Mouse (Mus musculus) lung, adult 2 months (tissue): ENCODE measurements around the gene Ccdc106. TPM values are rescaled to one million over a fixed set of nuclear protein-coding genes. Genes with fewer than 3 reads are reported as not detected.
A peak's percentile ranks its signal among the peaks of the same experiment; 100 is the strongest.

ENCODE experiments used
- DNase-seq: peaks from one replicate; pipeline ENCODE4 v3.0.0; 2022
- H3K4me1 ChIP-seq: fragments of 200-500 bp; 2 replicates; pipeline ENCODE4 v1.6.1; 2011; ENCODE audit warnings: low read length; ENCODE audit not compliant: control insufficient read depth, insufficient read depth
- H3K4me3 ChIP-seq: fragments of 200-500 bp; replicated peaks from 2 replicates; pipeline ENCODE3; 2011; ENCODE audit warnings: low read depth, mild to moderate bottlenecking, control low read depth, low read length; ENCODE audit errors: extremely low read depth
- CTCF ChIP-seq: fragments of 200-500 bp; IDR thresholded peaks from 2 replicates; pipeline ENCODE4 v1.5.1; 2011; ENCODE audit warnings: mild to moderate bottlenecking, low read length, control low read depth; ENCODE audit not compliant: insufficient read depth
- POLR2A ChIP-seq: fragments of 200-500 bp; IDR thresholded peaks from 2 replicates; pipeline ENCODE4 v1.6.1; 2011; ENCODE audit warnings: low read depth, mild to moderate bottlenecking, control low read depth, low read length, borderline replicate concordance; ENCODE audit errors: extremely low read depth
- WGBS: fragments of 180-500 bp; shearing (Covaris S2); methylation state at CpG from one replicate; pipeline ENCODE4 v1.1.7; 2018; 5-methylcytosine and 5-hydroxymethylcytosine counted together
- polyA plus RNA-seq: library from polyadenylated mRNA; depleted of rRNA; stranded (reverse); fragments of >200 nt; gene quantifications from 2 replicates; pipeline ENCODE4 v1.2.3, GENCODE M21; 2012

Ccdc106 gene
- polyA plus RNA-seq, 1 experiment, result 0.90 TPM

DNA sequence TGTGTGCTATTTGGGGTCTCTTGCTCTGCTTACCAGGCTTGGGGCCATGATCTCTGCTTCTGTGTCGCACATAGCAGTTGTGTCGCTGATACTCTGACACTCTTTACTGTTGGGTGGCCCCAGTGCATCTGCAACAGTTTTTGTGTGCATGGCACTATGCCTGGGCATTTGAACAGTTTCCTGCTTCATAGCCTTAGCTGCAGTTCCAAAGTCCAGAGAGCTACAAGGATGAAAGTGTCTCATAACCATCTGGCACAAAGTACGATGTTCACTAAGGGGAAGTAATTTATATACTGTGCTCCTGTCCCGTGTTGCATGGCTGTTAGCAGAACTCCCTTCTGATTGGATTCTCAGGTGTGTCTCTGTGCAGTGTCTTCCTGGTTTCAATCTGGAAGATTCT lies 67.5 kb downstream of the Ccdc106 start:
- no peak for DNase-seq
- Histone ChIP-seq H3K4me3 (no peak overlapping the region), H3K4me1 (peaks cover 2% of the 10 kb centered on the region; the same call in 1 of the 2 replicates)
- 75% methylated on average over 4 of the region's 4 CpGs for WGBS
- TF ChIP-seq CTCF (no peak), POLR2A (no peak)

DNA sequence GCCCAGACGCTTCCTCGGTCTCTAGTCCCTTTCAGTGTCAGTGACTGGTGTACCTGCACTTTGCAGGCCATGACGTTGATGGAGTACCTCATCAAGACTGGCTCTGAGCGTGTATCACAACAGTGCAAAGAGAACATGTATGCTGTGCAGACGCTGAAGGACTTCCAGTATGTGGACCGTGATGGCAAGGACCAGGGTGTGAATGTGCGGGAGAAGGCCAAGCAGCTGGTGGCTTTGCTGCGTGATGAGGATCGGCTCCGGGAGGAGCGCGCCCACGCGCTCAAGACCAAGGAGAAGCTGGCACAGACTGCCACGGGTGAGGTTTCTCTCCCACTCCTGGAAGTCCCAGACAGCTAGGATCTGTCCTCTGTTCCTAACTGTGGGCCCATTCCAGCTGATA lies 69.5 kb downstream of the Ccdc106 start:
- DNase-seq, result no peak
- Histone ChIP-seq H3K4me1 (peaks cover 2% of the 10 kb centered on the region; the same call in 1 of the 2 replicates), H3K4me3 (no peak overlapping the region)
- 91% methylated on average over 15 of the region's 15 CpGs for WGBS
- TF ChIP-seq CTCF (no peak), POLR2A (no peak)

- no peaks in the 10 kb centered on the region for H3K4me1 ChIP-seq
- DNase-seq, result no peak
- TF ChIP-seq POLR2A (no peak), CTCF (no peak)
- no peak overlapping the region for H3K4me3 ChIP-seq
- WGBS, result 87% methylated on average over 15 of the region's 15 CpGs
These were observed 70.8 kb downstream of the Ccdc106 start for GRCm38 (mm10) chr7:5091008-5091728.

GRCm38 (mm10) chr7:5092381-5092780 lies 72.0 kb downstream of the Ccdc106 start:
- DNase-seq, result peak; percentile 1
- no peak overlapping the region for H3K4me3 ChIP-seq
- TF ChIP-seq POLR2A (no peak), CTCF (no peak)
- WGBS, result 74% methylated on average over 6 of the region's 6 CpGs
- H3K4me1 ChIP-seq, result no peaks in the 10 kb centered on the region

DNA sequence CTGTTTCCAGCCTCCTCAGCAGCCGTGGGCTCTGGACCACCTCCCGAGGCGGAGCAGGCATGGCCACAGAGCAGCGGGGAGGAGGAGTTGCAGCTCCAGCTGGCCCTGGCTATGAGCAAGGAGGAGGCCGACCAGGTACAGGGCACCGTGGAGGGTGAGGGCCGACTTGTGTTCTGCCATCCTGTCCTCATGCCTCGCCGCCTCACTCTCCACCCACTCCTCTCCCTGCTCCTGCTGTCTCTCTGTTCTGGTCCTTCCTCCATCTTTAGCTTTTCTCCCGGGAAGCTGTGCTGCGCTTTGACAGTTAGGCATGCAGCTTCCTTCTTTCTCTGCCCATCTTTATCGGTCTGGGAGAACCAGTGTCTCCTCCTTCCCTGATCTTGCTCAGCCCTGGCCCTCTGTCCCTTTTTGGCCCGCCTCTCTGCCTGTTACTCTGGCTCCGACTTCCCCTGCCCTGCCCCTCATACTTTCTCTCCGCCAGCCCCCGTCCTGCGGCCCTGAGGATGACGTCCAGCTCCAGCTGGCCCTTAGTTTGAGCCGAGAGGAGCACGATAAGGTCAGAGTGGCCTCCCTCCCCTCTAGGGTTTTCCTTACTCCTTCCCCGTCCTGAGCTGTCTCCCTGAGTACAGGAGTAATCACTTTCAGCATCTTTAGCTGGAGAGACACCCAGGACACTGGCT lies 72.6 kb downstream of the Ccdc106 start:
- no peak for TF ChIP-seq POLR2A
- no peak for TF ChIP-seq CTCF
- Histone ChIP-seq H3K4me3 (no peak overlapping the region), H3K4me1 (no peaks in the 10 kb centered on the region)
- WGBS, result 78% methylated on average over 21 of the region's 21 CpGs
- peak; percentile 1 for DNase-seq

DNA sequence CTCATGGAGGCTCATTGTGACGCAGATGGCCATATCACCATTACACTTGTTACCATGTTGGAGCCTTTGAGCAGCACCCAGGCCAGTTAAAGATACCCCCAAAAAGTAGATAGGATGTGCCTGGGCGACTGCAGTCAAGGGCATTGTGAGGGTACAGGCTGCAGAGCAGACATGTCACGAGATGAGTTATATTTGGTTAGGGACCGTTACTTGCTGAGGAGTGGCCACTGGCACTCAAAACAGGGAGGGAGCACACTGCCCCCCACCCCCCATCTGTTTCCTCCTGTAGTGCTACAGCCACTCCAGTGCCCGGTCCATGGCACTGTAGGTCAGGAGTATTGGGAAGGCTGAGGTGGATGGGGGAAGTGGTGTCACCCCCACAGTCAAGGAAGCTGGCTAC lies 78.4 kb downstream of the Ccdc106 start:
- TF ChIP-seq CTCF, result no peak
- TF ChIP-seq POLR2A, result no peak
- 89% methylated on average over 5 of the region's 5 CpGs for WGBS
- H3K4me1 ChIP-seq, result no peaks in the 10 kb centered on the region
- H3K4me3 ChIP-seq, result no peak overlapping the region
- no peak for DNase-seq

- no peaks in the 10 kb centered on the region for H3K4me1 ChIP-seq
- DNase-seq, result no peak
- 76% methylated on average over 3 of the region's 3 CpGs for WGBS
- H3K4me3 ChIP-seq, result no peak overlapping the region
- TF ChIP-seq CTCF, result no peak
These were observed 79.4 kb downstream of the Ccdc106 start for GRCm38 (mm10) chr7:5099796-5100195.

- DNase-seq, result no peak
- 67% methylated on average over 10 of the region's 10 CpGs for WGBS
- no peak overlapping the region for H3K4me3 ChIP-seq
- TF ChIP-seq CTCF (no peak), POLR2A (no peak)
- no peaks in the 10 kb centered on the region for H3K4me1 ChIP-seq
These were observed 80.8 kb downstream of the Ccdc106 start for GRCm38 (mm10) chr7:5101066-5101663.

GRCm38 (mm10) chr7:5102564-5102963 lies 82.2 kb downstream of the Ccdc106 start:
- Histone ChIP-seq H3K4me3 (no peak overlapping the region), H3K4me1 (no peaks in the 10 kb centered on the region)
- TF ChIP-seq CTCF, result no peak
- TF ChIP-seq POLR2A, result no peak
- DNase-seq, result no peak
- 84% methylated on average over 2 of the region's 2 CpGs for WGBS
